Mouse (Mus musculus): ENCODE data around the gene Tmem116.
A peak's percentile ranks its signal among the peaks of the same experiment; 100 is the strongest.

The Tmem116 gene

GRCm38 (mm10) chr5:121543370-121543769 lies 91.7 kb downstream of the Tmem116 start:
- DNase-seq: no peak

- DNase-seq: no peak
Observed at GRCm38 (mm10) chr5:121544910-121545792, 93.5 kb downstream of the Tmem116 start, which contains the start of the genes Adam1a and Gm42878. Gene Adam1a (minus strand): TSS chr5:121545482. Gene Gm42878 (minus strand): TSS chr5:121545482.

GRCm38 (mm10) chr5:121545793-121546529 lies 94.3 kb downstream of the Tmem116 start, which contains the start of gene Mapkapk5:
Gene Mapkapk5 (minus strand): TSS chr5:121545905.
- DNase-seq: peak; percentile 96

- DNase-seq: peak; percentile 40
Observed at GRCm38 (mm10) chr5:121546530-121546895, 94.8 kb downstream of the Tmem116 start.

- DNase-seq: no peak
Observed at GRCm38 (mm10) chr5:121547084-121547483, 95.4 kb downstream of the Tmem116 start.

GRCm38 (mm10) chr5:121549196-121549595 lies 97.5 kb downstream of the Tmem116 start:
- DNase-seq: no peak

DNA sequence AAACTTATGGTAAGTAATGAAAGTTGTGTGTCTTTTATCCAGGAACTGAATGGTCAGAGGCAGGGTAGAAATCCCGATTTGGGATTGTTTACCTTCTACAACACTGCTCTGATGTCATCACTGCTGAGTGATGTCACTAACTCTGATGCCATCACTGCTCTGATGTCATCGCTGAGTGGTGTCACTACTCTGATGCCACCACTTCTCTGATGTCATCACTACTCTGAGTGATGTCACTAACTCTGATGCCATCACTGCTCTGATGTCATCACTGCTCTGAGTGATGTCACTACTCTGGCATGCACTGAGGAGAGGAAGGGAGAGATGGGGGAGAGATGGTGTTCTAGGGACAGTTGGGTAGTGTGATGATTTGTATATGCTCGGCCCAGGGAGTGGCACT lies 110.7 kb downstream of the Tmem116 start:
- DNase-seq: no peak

- DNase-seq: peak; percentile 79
Observed at GRCm38 (mm10) chr5:121564468-121564895, 112.8 kb downstream of the Tmem116 start.

DNA sequence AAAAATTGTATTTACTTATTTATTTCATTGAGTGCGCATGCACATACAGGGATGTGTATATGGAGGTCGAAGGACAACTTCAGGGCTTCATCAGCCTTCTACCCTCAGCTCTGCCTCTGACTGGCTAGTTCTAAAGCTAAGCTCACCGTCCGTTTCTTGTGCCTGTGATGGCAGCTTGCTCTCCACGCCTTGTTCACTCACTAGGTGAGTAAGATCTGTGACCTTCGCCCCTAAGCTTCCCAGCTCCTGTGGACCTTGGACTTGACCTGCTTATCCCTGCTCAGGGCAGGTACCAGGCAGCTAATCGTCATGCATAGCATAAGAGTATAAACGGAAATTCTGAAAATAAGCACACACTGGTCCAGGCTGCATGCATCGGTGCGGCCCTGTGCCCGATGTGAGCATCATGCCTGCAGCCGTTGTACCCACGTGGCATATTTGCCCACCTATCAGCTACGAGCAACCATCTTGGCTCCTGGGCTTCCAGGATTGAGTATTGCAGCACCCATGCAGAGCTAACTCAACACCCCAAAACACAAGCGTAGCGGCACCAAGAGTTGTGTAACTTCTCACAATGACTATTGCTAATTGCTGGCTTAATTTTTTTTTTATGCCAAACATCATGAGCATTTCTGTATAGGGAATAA lies 114.5 kb downstream of the Tmem116 start:
- DNase-seq: no peak

DNA sequence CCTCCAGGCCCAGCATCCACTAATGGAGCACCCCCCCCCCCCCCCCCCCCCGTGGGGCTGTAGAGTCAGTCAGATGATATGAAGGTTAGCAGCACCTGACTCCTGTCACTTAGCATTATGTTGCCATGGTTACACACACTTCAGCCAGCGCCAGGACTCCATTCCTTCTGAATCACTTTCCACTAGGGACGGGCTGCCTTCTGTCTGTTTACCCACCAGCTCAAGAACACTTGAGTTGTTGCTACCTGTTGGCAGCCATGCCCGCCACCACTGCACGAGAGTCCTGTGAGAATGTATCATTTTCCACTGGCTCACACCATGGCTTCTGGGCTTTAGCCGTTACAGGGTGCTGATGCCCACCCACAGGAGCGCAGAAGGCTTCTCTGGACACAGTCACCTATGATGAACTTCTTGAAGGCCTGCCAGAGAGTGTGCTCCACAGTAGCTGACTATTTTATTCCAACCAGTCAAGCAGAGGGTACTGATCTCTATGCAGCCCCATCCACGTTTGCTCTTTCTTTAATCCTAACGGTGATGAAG lies 118.3 kb downstream of the Tmem116 start:
- no peak for DNase-seq

- DNase-seq: no peak
Observed at GRCm38 (mm10) chr5:121570787-121571186, 119.1 kb downstream of the Tmem116 start.
